Mouse (Mus musculus) hindbrain, embryonic 10.5 days (tissue): ENCODE data around the gene Ccdc181. TPM values are rescaled to one million over a fixed set of nuclear protein-coding genes. Genes with fewer than 3 reads are reported as not detected.

ENCODE experiments used
- DNase-seq: peaks from one replicate; pipeline ENCODE4 v3.0.0-alpha.2; 2017; ENCODE audit warnings: low spot score
- H3K27ac ChIP-seq: fragments of 300-500 bp; sonication (generic); 2 replicates; pipeline ENCODE4 v1.5.1; 2016; ENCODE audit warnings: mild to moderate bottlenecking, moderate library complexity
- H3K27me3 ChIP-seq: fragments of 300-500 bp; sonication (generic); 2 replicates; pipeline ENCODE4 v1.6.1; 2016; ENCODE audit warnings: mild to moderate bottlenecking; ENCODE audit not compliant: poor library complexity, insufficient read depth, severe bottlenecking
- H3K36me3 ChIP-seq: fragments of 300-500 bp; sonication (generic); 2 replicates; pipeline ENCODE4 v1.6.1; 2016; ENCODE audit warnings: mild to moderate bottlenecking, moderate library complexity
- H3K4me1 ChIP-seq: fragments of 300-500 bp; sonication (generic); replicated peaks from 2 replicates; pipeline ENCODE4 v1.6.1; 2016; ENCODE audit warnings: mild to moderate bottlenecking
- H3K4me3 ChIP-seq: fragments of 300-500 bp; sonication (generic); 2 replicates; pipeline ENCODE4 v1.5.1; 2016; ENCODE audit warnings: mild to moderate bottlenecking, moderate library complexity
- H3K9me3 ChIP-seq: fragments of 300-500 bp; sonication (generic); 2 replicates; pipeline ENCODE4 v1.6.1; 2016; ENCODE audit warnings: mild to moderate bottlenecking, moderate library complexity
- WGBS: fragments of 180-500 bp; shearing (Covaris S2); methylation state at CpG from one replicate; pipeline ENCODE4 v1.1.7; 2016; 5-methylcytosine and 5-hydroxymethylcytosine counted together
- polyA plus RNA-seq: library from polyadenylated mRNA; unstranded; fragments of >200 nt; fragmentation: Nextera tagmentation; extraction: Ambion mirVana; gene quantifications from 2 replicates; pipeline ENCODE4 v1.2.1, GENCODE M21; 2016

Ccdc181 gene
- polyA plus RNA-seq, 1 experiment from 2014 or later: 11.2 TPM

DNA sequence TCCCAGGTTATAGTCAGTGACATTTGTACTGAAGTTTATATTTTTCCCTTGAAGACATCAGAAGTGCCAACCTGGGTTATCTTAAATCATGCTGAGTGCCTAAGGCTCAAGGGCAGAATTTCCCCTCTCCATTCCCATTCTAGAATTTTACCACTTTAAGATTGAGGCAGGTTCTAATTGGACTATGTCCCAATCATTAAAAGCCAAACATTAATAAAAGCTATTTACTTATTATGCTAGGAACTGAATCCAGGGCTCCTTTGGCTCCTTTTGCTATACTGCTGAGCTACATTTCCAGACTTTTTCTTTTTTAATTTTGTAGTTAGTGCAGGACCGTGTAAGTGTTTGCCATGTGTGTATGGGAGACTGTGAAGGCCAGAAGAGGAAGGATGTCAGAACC, 23.9 kb upstream of the Ccdc181 start:
- WGBS: 87% methylated on average over 1 of the region's 1 CpGs
- Histone ChIP-seq H3K4me3 (no peak overlapping the region), H3K27ac (no peak overlapping the region), H3K36me3 (no peaks in the 10 kb centered on the region), H3K4me1 (peaks cover 38% of the 10 kb centered on the region), H3K9me3 (no peaks in the 10 kb centered on the region), H3K27me3 (peaks cover 19% of the 10 kb centered on the region)
- DNase-seq: no peak

DNA sequence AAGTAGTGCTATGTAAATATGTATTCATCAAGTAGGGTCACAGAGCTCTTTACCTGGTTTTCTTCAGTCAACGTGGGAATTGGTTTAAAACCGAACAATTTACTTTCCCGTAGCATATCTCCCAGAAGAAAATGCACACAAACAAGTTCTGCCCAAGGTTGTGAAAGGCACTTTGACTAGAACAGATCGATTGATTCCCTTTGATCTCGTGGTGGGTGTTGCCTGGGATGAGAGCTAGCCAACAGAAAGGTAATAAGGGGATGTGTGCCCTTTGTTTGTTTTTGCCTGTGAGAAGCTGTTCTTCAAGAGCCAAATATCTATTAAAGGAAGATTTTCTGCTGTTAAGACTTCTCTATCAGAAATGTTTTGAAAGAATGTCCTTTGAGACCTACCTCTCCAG, 22.8 kb upstream of the Ccdc181 start:
- Histone ChIP-seq H3K9me3 (no peaks in the 10 kb centered on the region), H3K27me3 (peaks cover 19% of the 10 kb centered on the region), H3K27ac (no peak overlapping the region), H3K4me3 (no peak overlapping the region), H3K36me3 (peaks cover 7% of the 10 kb centered on the region; the same call in 1 of the 2 replicates), H3K4me1 (peaks cover 29% of the 10 kb centered on the region)
- DNase-seq: no peak
- WGBS: 81% methylated on average over 5 of the region's 5 CpGs

DNA sequence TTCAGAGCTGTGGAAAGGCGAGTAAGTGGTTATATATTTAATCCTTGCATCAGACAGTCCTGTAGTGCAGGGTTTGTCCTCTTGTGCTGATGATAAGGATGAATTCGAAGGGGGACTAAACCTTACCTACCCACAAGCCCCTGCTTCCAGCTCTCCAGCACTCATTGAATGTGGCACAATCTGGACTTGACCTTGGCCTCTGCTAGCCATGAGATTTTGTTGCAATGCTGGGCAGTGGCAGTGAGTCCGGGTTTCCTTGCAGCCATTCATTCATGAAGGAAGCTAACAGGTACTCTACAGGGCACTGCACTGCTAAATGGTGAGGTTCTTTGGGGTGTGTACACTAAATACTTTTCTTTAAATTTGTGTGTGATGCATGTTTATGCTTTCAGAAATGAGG, 20.5 kb upstream of the Ccdc181 start:
- 81% methylated on average over 3 of the region's 3 CpGs for WGBS
- Histone ChIP-seq H3K4me3 (no peak overlapping the region), H3K9me3 (no peaks in the 10 kb centered on the region), H3K27ac (no peak overlapping the region), H3K4me1 (peaks cover 13% of the 10 kb centered on the region), H3K27me3 (peaks cover 16% of the 10 kb centered on the region), H3K36me3 (peaks cover 7% of the 10 kb centered on the region; the same call in 1 of the 2 replicates)
- no peak for DNase-seq

DNA sequence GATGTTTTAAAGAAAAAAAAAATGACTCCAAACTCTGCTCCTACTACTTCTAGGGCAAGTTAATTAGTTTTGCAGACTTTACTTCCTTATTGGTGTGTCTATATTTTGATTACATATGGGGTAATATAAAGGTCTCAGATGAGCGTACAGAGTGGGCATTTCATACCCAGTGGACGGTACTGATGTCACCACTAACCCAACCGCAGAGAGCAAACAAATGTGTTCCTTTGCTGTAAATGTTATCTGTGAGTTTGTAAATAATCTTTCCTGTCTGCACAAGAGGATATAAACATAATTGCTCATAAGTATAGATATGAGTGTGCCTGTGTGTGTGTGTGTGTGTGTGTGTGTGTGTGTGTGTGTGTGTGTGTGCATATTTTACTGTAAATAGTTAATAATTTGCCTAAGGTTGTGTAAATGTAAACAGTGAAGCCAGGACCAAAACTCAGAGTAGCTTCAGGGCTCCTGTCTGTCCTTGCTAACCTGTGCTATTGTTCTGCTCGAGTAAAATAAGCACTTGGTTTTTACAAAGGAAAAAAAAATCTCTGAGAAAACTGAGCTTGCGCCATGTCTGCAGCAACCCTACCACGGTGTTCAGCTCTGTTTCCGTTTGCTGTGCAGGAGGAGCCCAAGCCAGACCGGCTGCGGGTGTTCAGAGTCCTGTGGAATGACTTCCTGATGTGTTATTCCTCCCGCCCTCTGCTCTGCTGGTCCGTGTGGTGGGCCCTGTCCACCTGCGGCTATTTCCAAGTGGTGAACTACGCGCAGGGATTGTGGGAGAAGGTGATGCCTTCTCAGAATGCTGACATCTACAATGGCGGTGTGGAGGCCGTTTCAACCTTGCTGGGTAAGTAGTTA, 15.0 kb upstream of the Ccdc181 start:
- no peaks in the 10 kb centered on the region for H3K4me1 ChIP-seq
- no peaks in the 10 kb centered on the region for H3K9me3 ChIP-seq
- no peak overlapping the region for H3K4me3 ChIP-seq
- no peaks in the 10 kb centered on the region for H3K27me3 ChIP-seq
- no peak for DNase-seq
- 90% methylated on average over 16 of the region's 16 CpGs for WGBS
- peaks cover 36% of the 10 kb centered on the region for H3K36me3 ChIP-seq
- no peak overlapping the region for H3K27ac ChIP-seq

DNA sequence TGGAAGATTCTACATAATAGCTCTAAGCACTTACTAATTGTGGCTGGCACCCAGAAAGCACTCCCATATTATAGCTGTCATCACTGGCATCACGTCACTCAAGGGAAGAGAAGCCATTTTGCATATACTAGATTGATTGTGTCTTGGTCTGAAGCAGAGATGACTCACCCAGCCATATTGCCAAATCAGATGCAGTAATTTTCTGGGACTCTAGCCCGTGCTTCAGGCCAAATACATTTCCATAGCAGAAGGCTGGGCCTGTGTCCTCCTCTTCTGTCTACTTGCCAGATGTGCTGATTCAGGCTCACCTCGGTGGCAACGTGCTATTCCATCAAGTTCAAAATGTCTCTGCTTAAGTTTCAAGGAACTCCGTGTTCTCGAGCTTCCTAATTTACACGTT, 13.8 kb upstream of the Ccdc181 start:
- Histone ChIP-seq H3K4me3 (no peak overlapping the region), H3K27ac (no peak overlapping the region), H3K27me3 (no peaks in the 10 kb centered on the region), H3K36me3 (peaks cover 36% of the 10 kb centered on the region), H3K9me3 (no peaks in the 10 kb centered on the region), H3K4me1 (no peaks in the 10 kb centered on the region)
- 90% methylated on average over 7 of the region's 7 CpGs for WGBS
- DNase-seq: no peak

DNA sequence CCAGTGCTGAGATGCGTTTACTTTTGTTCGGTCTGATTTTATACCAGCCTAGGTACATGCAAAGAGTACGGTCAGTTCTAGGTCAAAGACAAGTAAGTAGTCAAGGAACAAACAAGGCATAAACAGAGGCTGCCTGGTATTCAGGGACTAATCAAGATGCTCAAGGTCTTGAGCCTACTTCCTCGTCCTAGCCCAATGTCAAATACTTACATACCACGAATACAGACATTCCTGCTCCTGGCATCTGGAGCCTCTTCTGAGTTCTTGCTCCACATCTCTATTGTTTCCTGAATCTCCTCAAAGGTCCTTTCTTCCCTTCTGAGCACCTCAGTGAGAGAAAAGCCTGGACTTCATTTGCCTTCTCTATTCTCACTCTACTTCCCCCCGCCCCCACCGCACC, 4.4 kb upstream of the Ccdc181 start:
- H3K27me3 ChIP-seq: 0 out of 2 replicates have a peak, but pooled peaks cover 6% of the 10 kb centered on the region
- 0 out of 2 replicates have a peak, but pooled peaks cover 9% of the 10 kb centered on the region for H3K4me1 ChIP-seq
- WGBS: 85% methylated on average over 7 of the region's 7 CpGs
- no peaks in the 10 kb centered on the region for H3K36me3 ChIP-seq
- no peak overlapping the region for H3K4me3 ChIP-seq
- DNase-seq: no peak
- no peaks in the 10 kb centered on the region for H3K9me3 ChIP-seq
- H3K27ac ChIP-seq: no peak overlapping the region

DNA sequence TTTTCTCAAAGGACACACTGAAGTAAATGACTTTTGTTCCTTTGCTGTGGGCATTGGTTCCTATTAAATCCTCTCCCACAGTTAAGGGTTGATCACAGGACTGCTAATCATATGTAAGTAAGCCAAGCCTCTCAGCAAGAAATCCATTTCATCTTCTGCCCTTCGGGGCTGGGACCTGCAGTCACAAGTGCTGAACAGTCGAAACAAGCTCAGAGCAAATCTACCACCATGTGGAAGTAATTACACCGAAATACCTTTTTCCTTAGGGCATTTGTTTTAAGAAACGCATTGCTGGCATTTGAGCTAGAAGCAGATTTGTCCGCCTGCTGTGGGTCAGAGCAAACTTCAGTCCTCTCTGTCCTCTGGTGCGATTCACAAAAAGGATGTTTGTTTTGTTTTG, 1.7 kb upstream of the Ccdc181 start:
- DNase-seq: no peak
- WGBS: 61% methylated on average over 6 of the region's 6 CpGs
- no peak overlapping the region for H3K4me3 ChIP-seq

DNA sequence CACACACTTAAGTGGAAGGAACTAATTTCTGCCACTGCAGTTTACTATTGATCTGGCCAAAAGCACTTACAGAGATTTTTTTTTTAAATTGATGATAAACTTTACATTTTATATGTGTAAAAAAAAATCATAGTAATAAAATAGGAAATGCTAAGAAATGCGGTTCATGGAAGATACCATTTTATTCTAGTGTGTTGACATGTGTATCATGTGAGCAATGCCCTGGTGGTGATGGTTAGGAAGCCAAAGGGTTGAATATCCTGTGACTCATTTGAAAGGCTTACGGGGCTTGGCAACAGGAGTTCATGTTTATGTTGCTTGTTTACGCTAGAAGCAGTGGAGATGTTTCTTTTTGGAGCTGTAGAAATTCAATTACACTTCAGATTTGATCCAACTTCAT, 1.2 kb downstream of the Ccdc181 start:
- no peak overlapping the region for H3K4me3 ChIP-seq
- H3K27ac ChIP-seq: no peak overlapping the region
- 0 out of 2 replicates have a peak, but pooled peaks cover 7% of the 10 kb centered on the region for H3K4me1 ChIP-seq
- 0 out of 2 replicates have a peak, but pooled peaks cover 6% of the 10 kb centered on the region for H3K27me3 ChIP-seq
- no peak for DNase-seq
- no peaks in the 10 kb centered on the region for H3K9me3 ChIP-seq
- H3K36me3 ChIP-seq: peaks cover 5% of the 10 kb centered on the region; the same call in 1 of the 2 replicates
- 92% methylated on average over 3 of the region's 3 CpGs for WGBS

More for the DNA sequence above, 1.7 kb upstream of the Ccdc181 start:
- no peaks in the 10 kb centered on the region for H3K36me3 ChIP-seq
- no peaks in the 10 kb centered on the region for H3K9me3 ChIP-seq
- H3K27ac ChIP-seq: no peak overlapping the region
- 0 out of 2 replicates have a peak, but pooled peaks cover 6% of the 10 kb centered on the region for H3K27me3 ChIP-seq
- 0 out of 2 replicates have a peak, but pooled peaks cover 7% of the 10 kb centered on the region for H3K4me1 ChIP-seq

DNA sequence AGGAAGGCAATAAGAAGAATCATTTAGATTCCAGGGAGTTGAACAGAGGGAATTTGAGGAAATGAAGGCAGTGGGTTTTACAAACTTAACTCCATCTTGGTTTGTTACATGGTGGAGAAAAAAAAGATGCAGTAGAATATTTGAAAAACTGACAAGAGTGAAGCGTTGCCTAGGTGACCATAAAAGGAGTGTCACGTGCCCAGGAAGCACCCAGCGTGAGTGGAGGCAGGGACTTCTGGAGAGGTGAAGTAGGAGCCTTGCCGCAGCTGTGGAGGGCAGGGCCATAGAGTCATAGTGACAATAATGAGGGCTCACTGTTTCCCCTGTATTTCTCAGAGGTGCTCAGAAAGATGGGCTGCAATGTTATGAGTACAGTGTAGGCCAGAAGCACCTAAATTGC, 3.9 kb downstream of the Ccdc181 start:
- no peak for DNase-seq
- WGBS: 79% methylated on average over 4 of the region's 4 CpGs
- H3K27me3 ChIP-seq: no peaks in the 10 kb centered on the region
- H3K9me3 ChIP-seq: no peaks in the 10 kb centered on the region
- H3K36me3 ChIP-seq: peaks cover 8% of the 10 kb centered on the region
- H3K4me3 ChIP-seq: no peak overlapping the region
- H3K27ac ChIP-seq: no peak overlapping the region
- 0 out of 2 replicates have a peak, but pooled peaks cover 7% of the 10 kb centered on the region for H3K4me1 ChIP-seq

DNA sequence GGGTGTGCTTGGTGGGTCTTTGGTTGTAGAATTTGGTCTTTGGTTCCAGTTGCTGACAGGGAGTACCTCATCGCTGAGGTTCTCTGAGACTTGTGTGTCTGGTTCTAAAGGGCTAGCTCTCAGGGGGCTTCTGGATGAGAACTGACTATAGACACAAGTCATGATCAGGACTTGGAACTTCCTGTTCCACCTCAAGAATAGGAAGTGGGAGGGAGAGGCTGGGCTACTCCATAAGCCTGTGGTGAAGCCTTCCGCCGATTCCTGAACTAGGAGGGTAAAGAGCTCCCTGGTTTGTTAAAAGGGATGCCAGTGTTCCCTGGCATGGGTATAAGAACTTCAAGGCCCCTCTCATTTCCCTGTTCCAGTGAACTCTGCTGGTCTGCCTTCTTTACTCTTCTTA, 8.6 kb downstream of the Ccdc181 start:
- Histone ChIP-seq H3K27ac (no peak overlapping the region), H3K27me3 (no peaks in the 10 kb centered on the region), H3K4me3 (no peak overlapping the region), H3K9me3 (no peaks in the 10 kb centered on the region), H3K36me3 (peaks cover 8% of the 10 kb centered on the region), H3K4me1 (0 out of 2 replicates have a peak, but pooled peaks cover 3% of the 10 kb centered on the region)
- 95% methylated on average over 3 of the region's 3 CpGs for WGBS
- DNase-seq: no peak

DNA sequence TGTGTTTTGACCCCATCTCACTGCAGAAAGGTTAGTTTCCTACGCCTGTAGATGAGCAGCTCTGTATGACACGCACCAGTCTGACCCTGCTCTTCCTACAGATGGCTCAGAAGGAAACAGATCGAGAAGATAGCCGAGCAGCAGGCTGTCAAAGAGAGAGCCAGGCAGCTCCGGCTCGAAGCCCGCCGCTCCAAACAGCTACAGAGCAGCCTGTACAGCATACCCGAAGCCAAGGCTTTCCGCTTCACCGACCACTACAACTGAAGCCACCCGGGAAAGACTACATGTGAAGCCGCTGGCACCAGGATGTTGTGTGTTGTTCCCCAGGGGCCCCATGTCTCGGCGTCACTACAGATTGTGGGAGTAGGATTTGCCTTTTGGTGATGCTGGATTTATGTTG, 12.0 kb downstream of the Ccdc181 start:
- Histone ChIP-seq H3K9me3 (no peaks in the 10 kb centered on the region), H3K27me3 (no peaks in the 10 kb centered on the region), H3K4me1 (0 out of 2 replicates have a peak, but pooled peaks cover 3% of the 10 kb centered on the region), H3K4me3 (no peak overlapping the region), H3K36me3 (peaks cover 28% of the 10 kb centered on the region), H3K27ac (no peak overlapping the region)
- no peak for DNase-seq
- 60% methylated on average over 15 of the region's 15 CpGs for WGBS

DNA sequence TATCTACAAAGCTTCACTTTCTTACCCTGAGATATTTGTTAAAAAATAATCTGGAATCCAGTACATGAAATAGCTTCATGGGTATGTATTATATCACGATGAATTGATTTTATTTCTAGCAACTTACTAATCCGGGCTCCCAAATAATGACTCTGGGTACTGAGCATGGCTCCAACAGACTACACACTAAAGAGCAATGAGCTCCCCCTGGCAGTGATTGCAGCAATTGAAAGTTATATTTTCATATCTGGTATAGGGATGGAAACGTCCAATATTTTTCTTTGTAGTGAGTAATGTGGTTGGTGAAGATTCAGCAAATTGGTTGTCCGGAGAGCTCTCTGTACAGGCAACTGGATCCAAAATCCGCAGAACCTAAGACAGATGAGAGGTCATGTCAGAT, 16.7 kb downstream of the Ccdc181 start:
- no peak overlapping the region for H3K4me3 ChIP-seq
- H3K27ac ChIP-seq: no peak overlapping the region
- H3K36me3 ChIP-seq: peaks cover 66% of the 10 kb centered on the region
- no peaks in the 10 kb centered on the region for H3K9me3 ChIP-seq
- no peaks in the 10 kb centered on the region for H3K27me3 ChIP-seq
- no peak for DNase-seq
- 0 out of 2 replicates have a peak, but pooled peaks cover 3% of the 10 kb centered on the region for H3K4me1 ChIP-seq
- WGBS: 93% methylated on average over 5 of the region's 5 CpGs

DNA sequence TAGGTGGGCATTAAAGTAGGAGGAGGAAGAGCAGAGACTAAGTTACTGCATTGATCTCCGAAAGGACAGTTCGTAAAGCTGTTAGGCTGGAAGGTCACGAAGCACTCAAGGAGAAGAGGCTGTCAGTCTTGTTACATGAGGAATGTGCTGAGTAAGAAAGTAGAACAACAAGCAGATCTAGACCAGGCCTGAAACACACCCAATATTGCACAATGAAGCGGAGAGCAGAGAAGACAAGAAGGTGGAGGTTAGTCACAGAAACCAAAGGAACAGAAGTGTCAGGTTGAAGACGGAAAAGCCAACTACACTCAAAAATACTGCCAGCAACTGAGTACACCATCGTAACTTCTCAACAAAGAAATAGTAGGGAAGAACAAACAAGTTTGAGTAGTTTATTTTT, 18.7 kb downstream of the Ccdc181 start:
- WGBS: 93% methylated on average over 6 of the region's 6 CpGs
- Histone ChIP-seq H3K4me1 (no peaks in the 10 kb centered on the region), H3K4me3 (no peak overlapping the region), H3K27ac (no peak overlapping the region), H3K36me3 (peaks cover 86% of the 10 kb centered on the region), H3K9me3 (no peaks in the 10 kb centered on the region), H3K27me3 (no peaks in the 10 kb centered on the region)
- DNase-seq: no peak
